Mouse (Mus musculus) pancreas, adult 10 weeks (tissue): ENCODE measurements around the gene Lrrc23. TPM values are rescaled to one million over a fixed set of nuclear protein-coding genes. Genes with fewer than 3 reads are reported as not detected.

Source experiments
- polyA plus RNA-seq: library from polyadenylated mRNA; stranded (reverse); fragments of 350-450 nt; fragmentation: Illumina TruSeq; extraction: RNeasy Lipid Tissue Mini Kit (QIAGEN cat#74804); gene quantifications from one replicate; pipeline ENCODE4 v1.2.3, GENCODE M21; 2015; ENCODE audit warnings: low read depth, low replicate concordance; ENCODE audit not compliant: insufficient read depth

The Lrrc23 gene
- 0.98 TPM for polyA plus RNA-seq

GRCm38 (mm10) chr6:124779222-124779983 lies at the start of gene Lrrc23:
Lrrc23 (minus strand) TSS chr6:124779727.

GRCm38 (mm10) chr6:124813933-124814332 lies 34.4 kb upstream of the Lrrc23 start, which contains the start of gene Tpi1:
Tpi1 (minus strand) TSS chr6:124814296.

GRCm38 (mm10) chr6:124808358-124809012 lies 29.0 kb upstream of the Lrrc23 start, which contains the start of gene Spsb2:
Spsb2 (plus strand) TSS chr6:124808661.

GRCm38 (mm10) chr6:124769101-124769765 lies 10.3 kb downstream of the Lrrc23 start, which contains the start of gene Eno2:
Eno2 (minus strand) TSS chr6:124769673.

GRCm38 (mm10) chr6:124755831-124756595 lies 23.5 kb downstream of the Lrrc23 start, which contains the start of the genes Gm45234 and Atn1:
Gm45234 (minus strand) TSS chr6:124756021.
Atn1 (minus strand) TSS chr6:124756524.

GRCm38 (mm10) chr6:124740888-124741761 lies 38.4 kb downstream of the Lrrc23 start, which contains the start of gene Grcc10:
Grcc10 (minus strand) TSS chr6:124741374.

GRCm38 (mm10) chr6:124738511-124739023 lies 41.0 kb downstream of the Lrrc23 start, which contains the start of gene Ptpn6:
Ptpn6 (minus strand) TSS chr6:124738714.

Other genes with a start within 250 kb of the Lrrc23 start
- gene C1s1, start 237.4 kb downstream of the Lrrc23 start, polyA plus RNA-seq = 55.7 TPM
- gene C1rb, start 209.4 kb downstream of the Lrrc23 start, polyA plus RNA-seq = not detected
- not detected for gene C1s2, start 143.6 kb downstream of the Lrrc23 start, polyA plus RNA-seq
- 19.6 TPM for gene Lpcat3, start 116.7 kb downstream of the Lrrc23 start, polyA plus RNA-seq
- gene Emg1, start 67.5 kb downstream of the Lrrc23 start, polyA plus RNA-seq = 33.9 TPM
- gene Phb2, start 67.4 kb downstream of the Lrrc23 start, polyA plus RNA-seq = 33.9 TPM
- gene Ptpn6, start 41.0 kb downstream of the Lrrc23 start, polyA plus RNA-seq = 7.1 TPM
- 65.8 TPM for gene Grcc10, start 38.4 kb downstream of the Lrrc23 start, polyA plus RNA-seq
- gene Gm45234, start 23.7 kb downstream of the Lrrc23 start, polyA plus RNA-seq = 0.89 TPM
- gene Atn1, start 23.2 kb downstream of the Lrrc23 start, polyA plus RNA-seq = 10.0 TPM
- 4.1 TPM for gene Eno2, start 10.1 kb downstream of the Lrrc23 start, polyA plus RNA-seq
- 4.9 TPM for gene Spsb2, start 28.9 kb upstream of the Lrrc23 start, polyA plus RNA-seq
- 34.3 TPM for gene Tpi1, start 34.6 kb upstream of the Lrrc23 start, polyA plus RNA-seq
- 17.3 TPM for gene Usp5, start 49.8 kb upstream of the Lrrc23 start, polyA plus RNA-seq
- gene Cdca3, start 49.8 kb upstream of the Lrrc23 start, polyA plus RNA-seq = 0.87 TPM
- gene Gnb3, start 60.5 kb upstream of the Lrrc23 start, polyA plus RNA-seq = 0.46 TPM
- gene P3h3, start 78.0 kb upstream of the Lrrc23 start, polyA plus RNA-seq = 8.8 TPM
- gene Gpr162, start 84.3 kb upstream of the Lrrc23 start, polyA plus RNA-seq = not detected
- gene Cd4, start 108.5 kb upstream of the Lrrc23 start, polyA plus RNA-seq = not detected
- 2.0 TPM for gene Lag3, start 132.0 kb upstream of the Lrrc23 start, polyA plus RNA-seq
- 234 TPM for gene Ptms, start 140.4 kb upstream of the Lrrc23 start, polyA plus RNA-seq
- gene Mlf2, start 151.7 kb upstream of the Lrrc23 start, polyA plus RNA-seq = 42.2 TPM
- 22.9 TPM for gene Cops7a, start 185.8 kb upstream of the Lrrc23 start, polyA plus RNA-seq
- 2.4 TPM for gene Pianp, start 217.0 kb upstream of the Lrrc23 start, polyA plus RNA-seq
- 19.0 TPM for gene Zfp384, start 229.4 kb upstream of the Lrrc23 start, polyA plus RNA-seq